Mouse (Mus musculus): ENCODE measurements around the gene Osbpl6. TPM values are rescaled to one million over a fixed set of nuclear protein-coding genes. Genes with fewer than 3 reads are reported as not detected.

Osbpl6 gene
- total and polyA plus RNA-seq, 3 experiments: 0.22 TPM; not detected in 2

GRCm38 (mm10) chr2:76386531-76386930 lies 19.8 kb upstream of the Osbpl6 start:
- H3K4me3 ChIP-seq (ENCODE audit: low read depth, low read length): no peak overlapping the region
- no peak for TF ChIP-seq GATA1 (IDR thresholded peaks at IDR 0.05; ENCODE audit: borderline replicate concordance, low read length)
- no peak for TF ChIP-seq GATA2 (IDR thresholded peaks at IDR 0.05; ENCODE audit: borderline replicate concordance, low read depth, low read length)
- no peak for TF ChIP-seq TAL1 (conservative IDR thresholded peaks at IDR 0.05; ENCODE audit: low read depth, low read length)
- TF ChIP-seq POLR2AphosphoS5 (IDR thresholded peaks at IDR 0.05; ENCODE audit: insufficient replicate concordance, low read depth, low read length): no peak
- no peak for TF ChIP-seq CTCF (IDR thresholded peaks at IDR 0.05; ENCODE audit: low read depth, low read length)
- peaks cover 59% of the 10 kb centered on the region for H3K36me3 ChIP-seq (replicated peaks)
- no peaks in the 10 kb centered on the region for H3K27me3 ChIP-seq (ENCODE audit: insufficient read depth, low read length)
- H3K4me1 ChIP-seq (ENCODE audit: insufficient read depth, low read depth, low read length): no peaks in the 10 kb centered on the region
- no peaks in the 10 kb centered on the region for H3K9me3 ChIP-seq (replicated peaks)
- ATAC-seq (ENCODE audit: extremely low read depth, insufficient number of reproducible peaks, low FRiP score, poor library complexity, severe bottlenecking) (no peak), DNase-seq (ENCODE audit: low spot score) (no peak)

GRCm38 (mm10) chr2:76400178-76400577 lies 6.1 kb upstream of the Osbpl6 start:
- DNase-seq (ENCODE audit: low spot score) (no peak), ATAC-seq (ENCODE audit: extremely low read depth, insufficient number of reproducible peaks, low FRiP score, poor library complexity, severe bottlenecking) (no peak)
- H3K36me3 ChIP-seq (replicated peaks): no peaks in the 10 kb centered on the region
- H3K4me3 ChIP-seq (ENCODE audit: low read depth, low read length): no peak overlapping the region
- TF ChIP-seq CTCF (IDR thresholded peaks at IDR 0.05; ENCODE audit: low read depth, low read length) (no peak), POLR2AphosphoS5 (IDR thresholded peaks at IDR 0.05; ENCODE audit: insufficient replicate concordance, low read depth, low read length) (no peak), GATA1 (IDR thresholded peaks at IDR 0.05; ENCODE audit: borderline replicate concordance, low read length) (no peak), TAL1 (conservative IDR thresholded peaks at IDR 0.05; ENCODE audit: low read depth, low read length) (no peak), GATA2 (IDR thresholded peaks at IDR 0.05; ENCODE audit: borderline replicate concordance, low read depth, low read length) (no peak)
- peaks cover 10% of the 10 kb centered on the region; the same call in 1 of the 2 replicates for H3K27me3 ChIP-seq (ENCODE audit: insufficient read depth, low read length)
- no peaks in the 10 kb centered on the region for H3K4me1 ChIP-seq (ENCODE audit: insufficient read depth, low read depth, low read length)
- no peaks in the 10 kb centered on the region for H3K9me3 ChIP-seq (replicated peaks)

GRCm38 (mm10) chr2:76405596-76406150 lies 635 bp upstream of the Osbpl6 start:
- H3K4me3 ChIP-seq (ENCODE audit: low read depth, low read length): no peak overlapping the region
- no peak for DNase-seq (ENCODE audit: low spot score)
- TF ChIP-seq POLR2AphosphoS5 (IDR thresholded peaks at IDR 0.05; ENCODE audit: insufficient replicate concordance, low read depth, low read length) (no peak), GATA1 (IDR thresholded peaks at IDR 0.05; ENCODE audit: borderline replicate concordance, low read length) (no peak), GATA2 (IDR thresholded peaks at IDR 0.05; ENCODE audit: borderline replicate concordance, low read depth, low read length) (no peak), TAL1 (conservative IDR thresholded peaks at IDR 0.05; ENCODE audit: low read depth, low read length) (no peak), CTCF (IDR thresholded peaks at IDR 0.05; ENCODE audit: low read depth, low read length) (no peak)
- no peaks in the 10 kb centered on the region for H3K4me1 ChIP-seq (ENCODE audit: insufficient read depth, low read depth, low read length)
- H3K36me3 ChIP-seq (replicated peaks): no peaks in the 10 kb centered on the region
- H3K9me3 ChIP-seq (replicated peaks): peaks cover 9% of the 10 kb centered on the region
- H3K27me3 ChIP-seq (ENCODE audit: insufficient read depth, low read length): peaks cover 18% of the 10 kb centered on the region
- no peak for ATAC-seq (ENCODE audit: extremely low read depth, insufficient number of reproducible peaks, low FRiP score, poor library complexity, severe bottlenecking)

GRCm38 (mm10) chr2:76406937-76407441 lies 681 bp downstream of the Osbpl6 start:
- Histone ChIP-seq H3K27me3 (ENCODE audit: insufficient read depth, low read length) (peaks cover 18% of the 10 kb centered on the region), H3K9me3 (replicated peaks) (peaks cover 9% of the 10 kb centered on the region), H3K4me3 (ENCODE audit: low read depth, low read length) (no peak overlapping the region), H3K4me1 (ENCODE audit: insufficient read depth, low read depth, low read length) (no peaks in the 10 kb centered on the region), H3K36me3 (replicated peaks) (no peaks in the 10 kb centered on the region)
- ATAC-seq (ENCODE audit: extremely low read depth, insufficient number of reproducible peaks, low FRiP score, poor library complexity, severe bottlenecking) (no peak), DNase-seq (ENCODE audit: low spot score) (no peak)
- TF ChIP-seq GATA2 (IDR thresholded peaks at IDR 0.05; ENCODE audit: borderline replicate concordance, low read depth, low read length) (no peak), GATA1 (IDR thresholded peaks at IDR 0.05; ENCODE audit: borderline replicate concordance, low read length) (no peak), CTCF (IDR thresholded peaks at IDR 0.05; ENCODE audit: low read depth, low read length) (no peak), POLR2AphosphoS5 (IDR thresholded peaks at IDR 0.05; ENCODE audit: insufficient replicate concordance, low read depth, low read length) (no peak), TAL1 (conservative IDR thresholded peaks at IDR 0.05; ENCODE audit: low read depth, low read length) (no peak)

- no peak for DNase-seq (ENCODE audit: low spot score)
- peaks cover 13% of the 10 kb centered on the region; the same call in 1 of the 2 replicates for H3K27me3 ChIP-seq (ENCODE audit: insufficient read depth, low read length)
Observed at GRCm38 (mm10) chr2:76409526-76409925, 3.2 kb downstream of the Osbpl6 start.

GRCm38 (mm10) chr2:76409986-76410385 lies 3.7 kb downstream of the Osbpl6 start:
- DNase-seq (ENCODE audit: low spot score): no peak
- no peaks in the 10 kb centered on the region for H3K4me1 ChIP-seq (ENCODE audit: insufficient read depth, low read depth, low read length)
- TF ChIP-seq TAL1 (conservative IDR thresholded peaks at IDR 0.05; ENCODE audit: low read depth, low read length) (no peak), CTCF (IDR thresholded peaks at IDR 0.05; ENCODE audit: low read depth, low read length) (no peak), POLR2AphosphoS5 (IDR thresholded peaks at IDR 0.05; ENCODE audit: insufficient replicate concordance, low read depth, low read length) (no peak), GATA1 (IDR thresholded peaks at IDR 0.05; ENCODE audit: borderline replicate concordance, low read length) (no peak), GATA2 (IDR thresholded peaks at IDR 0.05; ENCODE audit: borderline replicate concordance, low read depth, low read length) (no peak)
- peaks cover 13% of the 10 kb centered on the region; the same call in 1 of the 2 replicates for H3K27me3 ChIP-seq (ENCODE audit: insufficient read depth, low read length)
- no peak overlapping the region for H3K4me3 ChIP-seq (ENCODE audit: low read depth, low read length)
- no peaks in the 10 kb centered on the region for H3K36me3 ChIP-seq (replicated peaks)
- peaks cover 9% of the 10 kb centered on the region for H3K9me3 ChIP-seq (replicated peaks)
- ATAC-seq (ENCODE audit: extremely low read depth, insufficient number of reproducible peaks, low FRiP score, poor library complexity, severe bottlenecking): no peak

More at GRCm38 (mm10) chr2:76409526-76409925, 3.2 kb downstream of the Osbpl6 start:
- Histone ChIP-seq H3K4me1 (ENCODE audit: insufficient read depth, low read depth, low read length) (no peaks in the 10 kb centered on the region), H3K4me3 (ENCODE audit: low read depth, low read length) (no peak overlapping the region), H3K36me3 (replicated peaks) (no peaks in the 10 kb centered on the region), H3K9me3 (replicated peaks) (peaks cover 9% of the 10 kb centered on the region)
- no peak for ATAC-seq (ENCODE audit: extremely low read depth, insufficient number of reproducible peaks, low FRiP score, poor library complexity, severe bottlenecking)
- no peak for TF ChIP-seq POLR2AphosphoS5 (IDR thresholded peaks at IDR 0.05; ENCODE audit: insufficient replicate concordance, low read depth, low read length)
- no peak for TF ChIP-seq GATA2 (IDR thresholded peaks at IDR 0.05; ENCODE audit: borderline replicate concordance, low read depth, low read length)
- no peak for TF ChIP-seq CTCF (IDR thresholded peaks at IDR 0.05; ENCODE audit: low read depth, low read length)
- TF ChIP-seq TAL1 (conservative IDR thresholded peaks at IDR 0.05; ENCODE audit: low read depth, low read length): no peak
- TF ChIP-seq GATA1 (IDR thresholded peaks at IDR 0.05; ENCODE audit: borderline replicate concordance, low read length): no peak
